8 mouse cellular contexts compared by ENCODE assay signal in genomic region chr4:155769880-155770512, GRCm38 (mm10). TPM values are rescaled to one million over a fixed set of nuclear protein-coding genes. Genes with fewer than 3 reads are reported as not detected.
DNase-seq lines count a peak whose midpoint lies in the region; ATAC-seq and TF ChIP-seq lines count a peak whose summit lies in the region.

No protein-coding gene starts in this region.

- peak; percentile 81 for DNase-seq in c-Kit-positive CD71-negative TER-119-negative erythroid progenitor cells, embryonic 14.5 days (ENCODE audit: low read depth)
- peak; percentile 95 for DNase-seq in forebrain, embryonic 11.5 days (ENCODE audit: low spot score)
- DNase-seq in heart, postnatal 0 days (ENCODE audit: low spot score) = peak; percentile 81
- peak; percentile 95 to 97 for DNase-seq in kidney, postnatal 36 days
- DNase-seq in neural tube, embryonic 11.5 days (ENCODE audit: low spot score) = peak; percentile 92

- peak; percentile 67 for ATAC-seq in CD4-positive, CD25-positive, alpha-beta regulatory T cell, adult 4 months
- peak; percentile 91 for ATAC-seq in forebrain, embryonic 11.5 days (replicated peaks; ENCODE audit: low FRiP score)
- ATAC-seq in heart, postnatal 0 days (ENCODE audit: insufficient read depth, low read depth) = peak; percentile 90
- ATAC-seq in liver, embryonic 15.5 days (ENCODE audit: insufficient read depth) = peak; percentile 84
- peak; percentile 90 for ATAC-seq in neural tube, embryonic 11.5 days (ENCODE audit: insufficient read depth, low FRiP score, low TSS enrichment)
- ATAC-seq in stomach, embryonic 16.5 days (ENCODE audit: insufficient read depth, low FRiP score) = peak; percentile 88

- WGBS in forebrain, embryonic 11.5 days = under 1% methylated on average over 39 of the region's 39 CpGs
- 2% methylated on average over 39 of the region's 39 CpGs for WGBS in heart, postnatal 0 days
- under 1% methylated on average over 39 of the region's 39 CpGs for WGBS in liver, embryonic 15.5 days (ENCODE audit: insufficient replicate concordance)
- under 1% methylated on average over 39 of the region's 39 CpGs for WGBS in neural tube, embryonic 11.5 days
- WGBS in stomach, embryonic 16.5 days = under 1% methylated on average over 39 of the region's 39 CpGs

- peak overlapping the region; percentile 77 for H3K9ac ChIP-seq in forebrain, embryonic 11.5 days (ENCODE audit: low read length)
- peak overlapping the region; percentile 71 for H3K9ac ChIP-seq in heart, postnatal 0 days (replicated peaks; ENCODE audit: low read depth, low read length)
- H3K9ac ChIP-seq in liver, embryonic 15.5 days = peak overlapping the region; percentile 67
- H3K9ac ChIP-seq in neural tube, embryonic 11.5 days (ENCODE audit: low read length) = peak overlapping the region; percentile 87
- H3K9ac ChIP-seq in stomach, embryonic 16.5 days (ENCODE audit: low read length) = peak overlapping the region; percentile 79

- peaks cover 9% of the 10 kb centered on the region for H3K27me3 ChIP-seq in forebrain, embryonic 11.5 days (ENCODE audit: control insufficient read depth, insufficient read depth, low read length)
- peaks cover 5% of the 10 kb centered on the region; the same call in 1 of the 2 replicates for H3K27me3 ChIP-seq in heart, postnatal 0 days (ENCODE audit: control insufficient read depth, insufficient read depth, low read length)
- H3K27me3 ChIP-seq in liver, embryonic 15.5 days = peaks cover 45% of the 10 kb centered on the region
- no peaks in the 10 kb centered on the region for H3K27me3 ChIP-seq in neural tube, embryonic 11.5 days (ENCODE audit: control insufficient read depth, insufficient read depth, low read length)
- H3K27me3 ChIP-seq in stomach, embryonic 16.5 days (ENCODE audit: control insufficient read depth, insufficient read depth, low read length) = no peaks in the 10 kb centered on the region

- peak; percentile 98 for TF ChIP-seq CTCF in heart, postnatal 0 days (IDR thresholded peaks at IDR 0.05; ENCODE audit: low read depth)

- H3K4me2 ChIP-seq in forebrain, embryonic 11.5 days (ENCODE audit: low read depth, low read length, severe bottlenecking) = peak overlapping the region; percentile 65
- peak overlapping the region; percentile 87 for H3K4me2 ChIP-seq in heart, postnatal 0 days (ENCODE audit: low read depth, low read length)
- peak overlapping the region; percentile 90 for H3K4me2 ChIP-seq in liver, embryonic 15.5 days
- peak overlapping the region; percentile 83 for H3K4me2 ChIP-seq in neural tube, embryonic 11.5 days (ENCODE audit: low read depth)
- H3K4me2 ChIP-seq in stomach, embryonic 16.5 days (ENCODE audit: low read depth, low read length) = peak overlapping the region; percentile 81

- no peak overlapping the region; the same call in 1 of the 2 replicates for H3K27ac ChIP-seq in forebrain, embryonic 11.5 days (ENCODE audit: low read depth, low read length)
- H3K27ac ChIP-seq in heart, postnatal 0 days (ENCODE audit: low read depth) = peak overlapping the region; percentile 77
- H3K27ac ChIP-seq in liver, embryonic 15.5 days (replicated peaks) = peak overlapping the region; percentile 61
- no peak overlapping the region for H3K27ac ChIP-seq in neural tube, embryonic 11.5 days (ENCODE audit: low read depth, low read length)
- H3K27ac ChIP-seq in stomach, embryonic 16.5 days (ENCODE audit: low read length) = peak overlapping the region; percentile 70

- peak overlapping the region; percentile 41 for H3K4me3 ChIP-seq in forebrain, embryonic 11.5 days (ENCODE audit: low read depth, low read length)
- peak overlapping the region; percentile 51 for H3K4me3 ChIP-seq in heart, postnatal 0 days (ENCODE audit: low read depth, low read length)
- peak overlapping the region; percentile 67 for H3K4me3 ChIP-seq in liver, embryonic 15.5 days (replicated peaks)
- peak overlapping the region; percentile 50 for H3K4me3 ChIP-seq in neural tube, embryonic 11.5 days (ENCODE audit: low read depth, low read length)
- peak overlapping the region; percentile 48 for H3K4me3 ChIP-seq in stomach, embryonic 16.5 days (replicated peaks; ENCODE audit: low read length)

- H3K4me1 ChIP-seq in forebrain, embryonic 11.5 days (replicated peaks; ENCODE audit: control insufficient read depth, insufficient read depth, low read length) = peaks cover 11% of the 10 kb centered on the region; the same call in 1 of the 2 replicates
- H3K4me1 ChIP-seq in heart, postnatal 0 days (ENCODE audit: control insufficient read depth, insufficient read depth) = peaks cover 9% of the 10 kb centered on the region
- peaks cover 26% of the 10 kb centered on the region for H3K4me1 ChIP-seq in liver, embryonic 15.5 days (replicated peaks)
- peaks cover 6% of the 10 kb centered on the region for H3K4me1 ChIP-seq in neural tube, embryonic 11.5 days (ENCODE audit: control insufficient read depth, insufficient read depth, low read length)
- peaks cover 14% of the 10 kb centered on the region for H3K4me1 ChIP-seq in stomach, embryonic 16.5 days (ENCODE audit: control insufficient read depth, insufficient read depth, low read length)

- H3K9me3 ChIP-seq in forebrain, embryonic 11.5 days (ENCODE audit: control insufficient read depth, low read length) = no peaks in the 10 kb centered on the region
- H3K9me3 ChIP-seq in heart, postnatal 0 days (replicated peaks; ENCODE audit: control insufficient read depth, low read length) = no peaks in the 10 kb centered on the region
- no peaks in the 10 kb centered on the region for H3K9me3 ChIP-seq in liver, embryonic 15.5 days (replicated peaks)
- no peaks in the 10 kb centered on the region for H3K9me3 ChIP-seq in neural tube, embryonic 11.5 days (ENCODE audit: control insufficient read depth, low read length)
- no peaks in the 10 kb centered on the region for H3K9me3 ChIP-seq in stomach, embryonic 16.5 days (replicated peaks; ENCODE audit: control insufficient read depth, low read length)

- H3K36me3 ChIP-seq in forebrain, embryonic 11.5 days (ENCODE audit: control insufficient read depth, insufficient read depth, low read length) = no peaks in the 10 kb centered on the region
- H3K36me3 ChIP-seq in heart, postnatal 0 days (replicated peaks; ENCODE audit: control insufficient read depth, insufficient read depth, low read length) = no peaks in the 10 kb centered on the region
- H3K36me3 ChIP-seq in liver, embryonic 15.5 days (replicated peaks) = no peaks in the 10 kb centered on the region
- no peaks in the 10 kb centered on the region for H3K36me3 ChIP-seq in neural tube, embryonic 11.5 days (ENCODE audit: control insufficient read depth, insufficient read depth, low read length)
- no peaks in the 10 kb centered on the region for H3K36me3 ChIP-seq in stomach, embryonic 16.5 days (ENCODE audit: control insufficient read depth, insufficient read depth, low read length)

- no peak for TF ChIP-seq EP300 in heart, postnatal 0 days (IDR thresholded peaks at IDR 0.05; ENCODE audit: low read depth)

RNA-seq across cellular contexts. Expression of gene Vwa1, which starts 4.5 kb away (rescaled TPM):
- polyA plus RNA-seq in CD4-positive, CD25-positive, alpha-beta regulatory T cell, adult 4 months (2017; shearing (Covaris generic)) = under 1 TPM in 1 of 2 experiments, not detected in 1; 0.23 TPM
- 10.0 and 10.6 TPM in 2 replicates for polyA plus RNA-seq in forebrain, embryonic 11.5 days (2014; fragmentation: Nextera tagmentation; extraction: Ambion mirVana)
- total RNA-seq in heart, postnatal 0 days (2014; rRNA removed; ENCODE audit: low replicate concordance) = 15.5 and 20.0 TPM in 2 replicates
- polyA plus RNA-seq in heart, postnatal 0 days (2015; fragmentation: Nextera tagmentation; extraction: Ambion mirVana) = 7.1 and 7.5 TPM in 2 replicates
- polyA plus RNA-seq in liver, embryonic 15.5 days (2015; fragmentation: Nextera tagmentation; extraction: Ambion mirVana) = 0.33 and 0.54 TPM in 2 replicates
- 11.7 and 13.1 TPM in 2 replicates for polyA plus RNA-seq in neural tube, embryonic 11.5 days (2014; fragmentation: Nextera tagmentation; extraction: Ambion mirVana)
- 34.0 and 34.4 TPM in 2 replicates for polyA plus RNA-seq in stomach, embryonic 16.5 days (2015; fragmentation: Nextera tagmentation; extraction: Ambion mirVana)

RNA-seq across cellular contexts. Expression of gene Atad3a, which starts 9.1 kb away (rescaled TPM):
- 10 to 100 TPM; 22.9 to 32.9 TPM for polyA plus RNA-seq in CD4-positive, CD25-positive, alpha-beta regulatory T cell, adult 4 months (2017; shearing (Covaris generic))
- 104 and 115 TPM in 2 replicates for polyA plus RNA-seq in forebrain, embryonic 11.5 days (2014; fragmentation: Nextera tagmentation; extraction: Ambion mirVana)
- 123 and 128 TPM in 2 replicates for total RNA-seq in heart, postnatal 0 days (2014; rRNA removed; ENCODE audit: low replicate concordance)
- polyA plus RNA-seq in heart, postnatal 0 days (2015; fragmentation: Nextera tagmentation; extraction: Ambion mirVana) = 85.3 and 99.3 TPM in 2 replicates
- polyA plus RNA-seq in liver, embryonic 15.5 days (2015; fragmentation: Nextera tagmentation; extraction: Ambion mirVana) = 47.9 and 56.5 TPM in 2 replicates
- 92.4 and 101 TPM in 2 replicates for polyA plus RNA-seq in neural tube, embryonic 11.5 days (2014; fragmentation: Nextera tagmentation; extraction: Ambion mirVana)
- 99.0 and 101 TPM in 2 replicates for polyA plus RNA-seq in stomach, embryonic 16.5 days (2015; fragmentation: Nextera tagmentation; extraction: Ambion mirVana)

RNA-seq across cellular contexts. Expression of gene Tmem88b, which starts 15.7 kb away (rescaled TPM):
- not detected for polyA plus RNA-seq in CD4-positive, CD25-positive, alpha-beta regulatory T cell, adult 4 months (2017; shearing (Covaris generic))
- polyA plus RNA-seq in forebrain, embryonic 11.5 days (2014; fragmentation: Nextera tagmentation; extraction: Ambion mirVana) = 0.15 and 0.43 TPM in 2 replicates
- total RNA-seq in heart, postnatal 0 days (2014; rRNA removed; ENCODE audit: low replicate concordance) = 3.4 and 4.2 TPM in 2 replicates
- 2.5 and 2.9 TPM in 2 replicates for polyA plus RNA-seq in heart, postnatal 0 days (2015; fragmentation: Nextera tagmentation; extraction: Ambion mirVana)
- polyA plus RNA-seq in liver, embryonic 15.5 days (2015; fragmentation: Nextera tagmentation; extraction: Ambion mirVana) = 0.13 and 0.22 TPM in 2 replicates
- polyA plus RNA-seq in neural tube, embryonic 11.5 days (2014; fragmentation: Nextera tagmentation; extraction: Ambion mirVana) = 0.33 and 0.49 TPM in 2 replicates
- polyA plus RNA-seq in stomach, embryonic 16.5 days (2015; fragmentation: Nextera tagmentation; extraction: Ambion mirVana) = 0.35 and 0.43 TPM in 2 replicates

RNA-seq across cellular contexts. Expression of gene Ankrd65, which starts 20.2 kb away (rescaled TPM):
- not detected for polyA plus RNA-seq in CD4-positive, CD25-positive, alpha-beta regulatory T cell, adult 4 months (2017; shearing (Covaris generic))
- polyA plus RNA-seq in forebrain, embryonic 11.5 days (2014; fragmentation: Nextera tagmentation; extraction: Ambion mirVana) = not detected in 2 replicates
- not detected in 2 replicates for total RNA-seq in heart, postnatal 0 days (2014; rRNA removed; ENCODE audit: low replicate concordance)
- 0.26 TPM in 1 of 2 replicates, not detected in the other for polyA plus RNA-seq in heart, postnatal 0 days (2015; fragmentation: Nextera tagmentation; extraction: Ambion mirVana)
- polyA plus RNA-seq in liver, embryonic 15.5 days (2015; fragmentation: Nextera tagmentation; extraction: Ambion mirVana) = 0.07 TPM in 1 of 2 replicates, not detected in the other
- not detected in 2 replicates for polyA plus RNA-seq in neural tube, embryonic 11.5 days (2014; fragmentation: Nextera tagmentation; extraction: Ambion mirVana)
- polyA plus RNA-seq in stomach, embryonic 16.5 days (2015; fragmentation: Nextera tagmentation; extraction: Ambion mirVana) = 0.31 and 0.35 TPM in 2 replicates

RNA-seq across cellular contexts. Expression of gene Mrpl20, which starts 32.7 kb away (rescaled TPM):
- polyA plus RNA-seq in CD4-positive, CD25-positive, alpha-beta regulatory T cell, adult 4 months (2017; shearing (Covaris generic)) = 100 to 1,000 TPM; 117 to 130 TPM
- 203 and 223 TPM in 2 replicates for polyA plus RNA-seq in forebrain, embryonic 11.5 days (2014; fragmentation: Nextera tagmentation; extraction: Ambion mirVana)
- total RNA-seq in heart, postnatal 0 days (2014; rRNA removed; ENCODE audit: low replicate concordance) = 32.2 and 91.4 TPM in 2 replicates
- 188 and 207 TPM in 2 replicates for polyA plus RNA-seq in heart, postnatal 0 days (2015; fragmentation: Nextera tagmentation; extraction: Ambion mirVana)
- polyA plus RNA-seq in liver, embryonic 15.5 days (2015; fragmentation: Nextera tagmentation; extraction: Ambion mirVana) = 135 and 141 TPM in 2 replicates
- 225 and 246 TPM in 2 replicates for polyA plus RNA-seq in neural tube, embryonic 11.5 days (2014; fragmentation: Nextera tagmentation; extraction: Ambion mirVana)
- polyA plus RNA-seq in stomach, embryonic 16.5 days (2015; fragmentation: Nextera tagmentation; extraction: Ambion mirVana) = 191 and 199 TPM in 2 replicates

Comparison
In these comparisons a context has a peak if more than half of its experiments do, and no peak if none do; other contexts are left out.
1. H3K27ac ChIP-seq: peak in heart, postnatal 0 days (single experiment), liver, embryonic 15.5 days (single experiment) and stomach, embryonic 16.5 days (single experiment); none in forebrain, embryonic 11.5 days (single experiment) and neural tube, embryonic 11.5 days (single experiment).
2. Peak in every context shown above with its lines, with median percentiles within 50 percentile points of each other: ATAC-seq, DNase-seq, H3K4me2 ChIP-seq, H3K4me3 ChIP-seq and H3K9ac ChIP-seq.